ENCODE assay signal across 15 mouse cellular contexts in the genomic region with DNA sequence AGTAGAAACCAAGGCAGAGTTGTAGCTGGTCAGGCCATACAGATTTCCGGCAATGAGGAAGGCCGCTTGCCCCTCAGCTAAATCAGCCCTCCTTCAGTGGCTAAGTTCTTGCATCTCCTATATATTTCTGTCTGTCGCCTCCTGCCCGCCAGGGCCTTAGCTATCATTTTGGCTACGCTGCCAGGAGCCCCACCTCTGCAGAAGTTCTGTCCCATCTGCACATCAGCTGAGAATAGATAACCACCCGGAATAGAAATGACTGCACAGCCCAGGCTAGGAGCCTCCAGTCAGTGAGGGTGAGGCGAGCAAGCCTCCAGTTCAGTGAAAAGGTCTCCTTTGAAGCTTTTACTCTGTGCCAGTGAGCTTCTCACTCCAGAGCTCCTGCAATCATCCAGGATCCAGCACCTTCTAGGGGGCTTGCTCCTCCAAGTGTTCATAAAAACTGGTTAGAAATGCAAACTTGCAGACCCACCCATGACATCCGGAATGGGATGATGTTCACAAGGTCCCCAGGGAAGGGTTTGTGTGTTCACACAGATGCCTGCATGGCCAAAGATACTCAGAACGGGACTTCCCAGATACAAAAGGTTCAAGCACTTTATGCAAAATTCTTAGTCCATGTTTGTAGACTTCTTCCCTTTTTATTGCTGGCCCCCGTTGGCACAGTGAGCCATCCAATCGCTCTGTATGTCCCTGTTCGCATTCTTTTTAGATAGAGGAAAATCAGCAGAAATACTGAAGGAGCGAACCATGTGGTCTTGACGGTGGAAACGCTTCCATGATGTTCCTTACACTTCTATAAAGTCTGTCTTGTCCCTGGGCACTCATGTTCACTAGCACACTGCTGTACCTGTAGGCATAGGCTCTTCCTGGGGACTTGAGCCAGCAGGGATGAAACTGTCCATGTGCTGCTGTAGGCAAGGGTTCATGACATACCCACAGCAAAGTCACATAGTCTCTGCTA. TPM values are rescaled to one million over a fixed set of nuclear protein-coding genes. Genes with fewer than 3 reads are reported as not detected.
DNase-seq lines count a peak whose midpoint lies in the region; ATAC-seq and TF ChIP-seq lines count a peak whose summit lies in the region.
"Had no signal": no experiment of that assay in that cellular context is flagged by ENCODE, and none has a peak within 500 bp of the region (broad histone marks: within the 10 kb centered on the region; RNA-seq: fewer than 3 reads in every experiment).

No protein-coding gene starts in this region.

- 0 out of 2 replicates have a peak, but pooled peaks cover 2% of the 10 kb centered on the region for H3K4me1 ChIP-seq in stomach, embryonic 15.5 days
- H3K4me1 ChIP-seq in stomach, postnatal 0 days (replicated peaks; ENCODE audit: control insufficient read depth, insufficient read depth) = peaks cover 4% of the 10 kb centered on the region; the same call in 1 of the 2 replicates

- H3K36me3 ChIP-seq in stomach, embryonic 15.5 days = no peaks in the 10 kb centered on the region
- H3K36me3 ChIP-seq in stomach, postnatal 0 days (ENCODE audit: control insufficient read depth, insufficient read depth, low read length) = no peaks in the 10 kb centered on the region

- WGBS in stomach, embryonic 15.5 days = 88% methylated on average over 15 of the region's 15 CpGs
- WGBS in stomach, postnatal 0 days = 87% methylated on average over 15 of the region's 15 CpGs

- H3K4me3 ChIP-seq in stomach, embryonic 15.5 days (replicated peaks) = no peak overlapping the region
- H3K4me3 ChIP-seq in stomach, postnatal 0 days (ENCODE audit: low read depth, low read length) = no peak overlapping the region
- H3K4me3 ChIP-seq: heart, embryonic 15.5 days had no signal

- peak; percentile 14 to 51 for DNase-seq in frontal cortex, adult 2 months (ENCODE audit: extremely low spot score in 1 of 2, low spot score in 1 of 2)
- no peak for DNase-seq in frontal cortex, postnatal 25 days (ENCODE audit: low spot score in 2 of 2)
- no peak for DNase-seq in stomach, postnatal 0 days (ENCODE audit: low spot score)
- DNase-seq in adrenal gland, postnatal 4 days (ENCODE audit: low spot score in 2 of 2) = no peak
- DNase-seq in urinary bladder, adult 18-20 months (ENCODE audit: low spot score in 2 of 2) = no peak
- no peak for DNase-seq in thymus, postnatal 36 days
- DNase-seq: cerebellum, adult 18-20 months; forebrain, postnatal 0 days; kidney, postnatal 14 days; thymus, adult 18-20 months had no signal

- no peak overlapping the region for H3K4me2 ChIP-seq in stomach, embryonic 15.5 days
- no peak overlapping the region for H3K4me2 ChIP-seq in stomach, postnatal 0 days (replicated peaks; ENCODE audit: low read depth)
- H3K4me2 ChIP-seq: heart, embryonic 15.5 days; lung, embryonic 14.5 days had no signal

- H3K9ac ChIP-seq in stomach, embryonic 15.5 days = no peak overlapping the region
- H3K9ac ChIP-seq in stomach, postnatal 0 days (ENCODE audit: low read length) = no peak overlapping the region
- H3K9ac ChIP-seq: forebrain, postnatal 0 days; heart, embryonic 15.5 days; lung, embryonic 14.5 days had no signal

- peak; percentile 45; the same call in 1 of the 2 replicates for ATAC-seq in stomach, embryonic 15.5 days (ENCODE audit: insufficient read depth, low FRiP score, low read depth)
- ATAC-seq in stomach, postnatal 0 days (ENCODE audit: low FRiP score, low TSS enrichment) = no peak
- ATAC-seq in megakaryocyte, adult 5-6 weeks (ENCODE audit: poor library complexity, severe bottlenecking) = peak; percentile 38
- ATAC-seq: forebrain, postnatal 0 days; midbrain, embryonic 16.5 days had no signal

- TF ChIP-seq EP300 in stomach, postnatal 0 days (optimal IDR thresholded peaks at IDR 0.05) = no peak

- no peaks in the 10 kb centered on the region for H3K27me3 ChIP-seq in stomach, embryonic 15.5 days (replicated peaks)
- no peaks in the 10 kb centered on the region for H3K27me3 ChIP-seq in stomach, postnatal 0 days (ENCODE audit: control insufficient read depth, insufficient read depth, low read length)
- H3K27me3 ChIP-seq: heart, embryonic 15.5 days had no signal

- no peak for TF ChIP-seq CTCF in stomach, postnatal 0 days (IDR thresholded peaks at IDR 0.05; ENCODE audit: low read depth)

- H3K27ac ChIP-seq in stomach, embryonic 15.5 days = no peak overlapping the region
- no peak overlapping the region for H3K27ac ChIP-seq in stomach, postnatal 0 days (replicated peaks)
- H3K27ac ChIP-seq: heart, embryonic 15.5 days had no signal

- no peaks in the 10 kb centered on the region for H3K9me3 ChIP-seq in stomach, embryonic 15.5 days
- no peaks in the 10 kb centered on the region for H3K9me3 ChIP-seq in stomach, postnatal 0 days (ENCODE audit: control insufficient read depth, low read length)
- H3K9me3 ChIP-seq: heart, embryonic 15.5 days had no signal

RNA-seq across cellular contexts. Expression of gene Slc7a1, which starts 10.4 kb away (rescaled TPM):
- 10.3 and 11.4 TPM in 2 replicates for polyA plus RNA-seq in frontal cortex, adult 2 months (2012; rRNA removed)
- polyA plus RNA-seq in stomach, embryonic 15.5 days (2015; fragmentation: Nextera tagmentation; extraction: Ambion mirVana) = 24.6 and 28.1 TPM in 2 replicates
- 17.8 and 20.9 TPM in 2 replicates for polyA plus RNA-seq in stomach, postnatal 0 days (2015; fragmentation: Nextera tagmentation; extraction: Ambion mirVana)
- 17.2 and 18.6 TPM in 2 replicates for total RNA-seq in megakaryocyte, adult 5-6 weeks (2015)
- total RNA-seq in megakaryocyte, adult 5-6 weeks (2017) = 7.6 and 12.3 TPM in 2 replicates
- 10 to 100 TPM; 61.9 to 63.6 TPM for total RNA-seq in adrenal gland, postnatal 4 days (2021)

Comparison
In these comparisons a context has a peak if more than half of its experiments do, and no peak if none do; other contexts are left out.
1. DNase-seq: peak in frontal cortex, adult 2 months (2 of 2); none in frontal cortex, postnatal 25 days (0 of 2), stomach, postnatal 0 days (single experiment), adrenal gland, postnatal 4 days (0 of 2), urinary bladder, adult 18-20 months (0 of 2) and thymus, postnatal 36 days (0 of 2).